Mouse (Mus musculus) macrophage (primary cell): ENCODE results near the gene Ppp1r9a. TPM values are rescaled to one million over a fixed set of nuclear protein-coding genes. Genes with fewer than 3 reads are reported as not detected.

Experiments used
- H3K27ac ChIP-seq: fragments of 350-480 bp; formaldehyde crosslinking; 2 replicates; pipeline ENCODE4 v1.9.0; 2021
- H3K36me3 ChIP-seq: fragments of 350-480 bp; formaldehyde crosslinking; 2 replicates; pipeline ENCODE4 v1.9.0; 2021; ENCODE audit errors: inconsistent target
- H3K4me3 ChIP-seq: fragments of 350-480 bp; formaldehyde crosslinking; 2 replicates; pipeline ENCODE4 v1.9.0; 2021; ENCODE audit errors: inconsistent target
- H3K79me2 ChIP-seq: fragments of 350-480 bp; formaldehyde crosslinking; 2 replicates; pipeline ENCODE4 v1.9.0; 2021; ENCODE audit errors: inconsistent target
- WGBS: methylation state at CpG from one replicate; pipeline ENCODE4 v1.1.7; 2026; ENCODE audit warnings: inconsistent platforms; ENCODE audit not compliant: missing documents; 5-methylcytosine and 5-hydroxymethylcytosine counted together
- polyA plus RNA-seq: library from polyadenylated mRNA; stranded (reverse); fragments of 250-400 nt; gene quantifications from 3 replicates; pipeline ENCODE4 v1.2.4, GENCODE M21; 2018; ENCODE audit warnings: inconsistent platforms

The Ppp1r9a gene
- polyA plus RNA-seq, 1 experiment from 2014 or later = 3.4 TPM

GRCm38 (mm10) chr6:5080094-5080493 lies 177.4 kb downstream of the Ppp1r9a start:
- no peak overlapping the region for H3K4me3 ChIP-seq
- H3K36me3 ChIP-seq = no peaks in the 10 kb centered on the region
- H3K79me2 ChIP-seq = no peaks in the 10 kb centered on the region
- 99% methylated on average over 5 of the region's 5 CpGs for WGBS
- no peak overlapping the region for H3K27ac ChIP-seq

DNA sequence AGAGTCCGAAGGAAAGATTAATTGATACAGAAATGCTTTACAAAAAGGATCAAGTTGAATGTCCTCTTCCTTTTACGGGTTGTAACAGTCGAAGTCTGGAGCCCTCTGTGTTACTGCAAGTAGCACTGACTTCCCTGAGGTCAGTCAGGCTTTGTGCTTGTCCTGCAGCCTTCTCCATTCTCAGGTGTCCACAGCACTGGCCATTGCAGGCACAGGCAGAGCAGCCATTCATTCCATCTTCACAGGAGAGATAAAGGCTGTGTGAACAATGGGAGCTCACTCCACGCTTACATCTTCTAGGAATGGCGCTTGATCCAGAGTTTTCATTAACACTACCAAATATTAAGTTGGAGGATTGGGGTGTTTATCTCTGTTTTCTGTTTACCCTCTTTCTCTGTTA lies 177.8 kb downstream of the Ppp1r9a start:
- 86% methylated on average over 5 of the region's 5 CpGs for WGBS
- Histone ChIP-seq H3K36me3 (no peaks in the 10 kb centered on the region), H3K79me2 (no peaks in the 10 kb centered on the region), H3K4me3 (no peak overlapping the region), H3K27ac (no peak overlapping the region)

GRCm38 (mm10) chr6:5081099-5081498 lies 178.4 kb downstream of the Ppp1r9a start:
- H3K27ac ChIP-seq = no peak overlapping the region
- WGBS = 19% methylated on average over 8 of the region's 8 CpGs
- no peak overlapping the region for H3K4me3 ChIP-seq
- H3K36me3 ChIP-seq = no peaks in the 10 kb centered on the region
- H3K79me2 ChIP-seq = no peaks in the 10 kb centered on the region

DNA sequence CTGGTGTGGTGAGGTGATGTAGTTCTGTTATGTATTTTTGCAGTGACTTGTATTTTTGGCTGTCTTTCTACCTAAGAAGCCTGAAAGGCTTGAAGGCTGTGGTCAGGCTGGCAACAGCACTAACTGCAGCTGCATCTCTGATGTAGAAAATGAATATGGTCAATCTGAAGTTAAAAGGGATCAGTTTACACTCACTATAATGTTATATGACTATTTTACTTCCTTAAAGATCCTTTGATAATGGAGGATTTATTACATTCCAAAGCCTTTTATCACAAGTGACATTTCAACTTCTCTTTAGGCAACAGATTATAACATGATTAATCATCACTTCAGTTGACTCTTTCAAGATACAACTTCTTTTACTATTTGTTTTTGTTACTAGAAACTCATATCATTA lies 179.4 kb downstream of the Ppp1r9a start:
- H3K36me3 ChIP-seq = no peaks in the 10 kb centered on the region
- H3K27ac ChIP-seq = no peak overlapping the region
- no peaks in the 10 kb centered on the region for H3K79me2 ChIP-seq
- H3K4me3 ChIP-seq = no peak overlapping the region

DNA sequence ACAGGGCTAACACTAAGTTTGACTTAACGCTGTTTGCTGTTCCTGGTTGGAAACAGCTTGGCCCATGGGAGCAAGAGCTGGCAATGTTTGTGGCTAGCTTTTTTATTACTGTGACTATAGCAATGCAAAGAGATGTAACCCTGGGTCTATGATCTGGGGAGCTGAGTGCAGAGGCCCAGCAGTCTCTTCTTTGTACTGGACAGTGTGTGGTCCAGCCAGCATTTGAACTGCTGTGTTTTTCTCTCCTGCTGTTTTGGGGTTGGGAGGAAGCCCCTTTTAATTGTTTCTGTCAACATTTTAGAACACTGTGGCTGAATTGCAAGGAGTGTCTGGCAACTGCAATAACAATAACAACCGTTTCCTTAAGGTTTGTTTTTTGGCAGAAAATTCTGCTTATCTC lies 180.0 kb downstream of the Ppp1r9a start:
- Histone ChIP-seq H3K36me3 (no peaks in the 10 kb centered on the region), H3K4me3 (no peak overlapping the region), H3K27ac (no peak overlapping the region), H3K79me2 (no peaks in the 10 kb centered on the region)
- WGBS = 89% methylated on average over 2 of the region's 2 CpGs

DNA sequence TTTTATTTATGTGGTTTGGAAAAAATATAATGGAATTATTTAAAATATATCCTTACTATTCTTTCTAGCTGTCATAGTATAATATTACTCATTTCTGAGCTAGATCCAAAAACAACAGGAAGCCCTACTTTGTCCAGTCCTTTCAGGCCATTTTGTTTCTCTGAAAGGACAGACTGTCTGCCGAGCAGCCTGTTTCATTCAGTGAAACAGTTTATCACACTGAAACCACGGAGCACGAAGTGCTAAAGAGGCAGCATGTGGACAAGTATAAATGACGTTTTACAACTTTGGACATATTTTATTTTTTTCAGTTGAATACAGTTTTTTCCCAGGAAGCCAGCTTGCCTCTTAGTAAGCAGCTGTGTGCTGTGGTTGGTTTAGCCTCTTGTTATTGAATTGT lies 181.2 kb downstream of the Ppp1r9a start:
- H3K36me3 ChIP-seq = no peaks in the 10 kb centered on the region
- no peak overlapping the region for H3K27ac ChIP-seq
- WGBS = 53% methylated on average over 4 of the region's 4 CpGs
- no peaks in the 10 kb centered on the region for H3K79me2 ChIP-seq
- H3K4me3 ChIP-seq = no peak overlapping the region

DNA sequence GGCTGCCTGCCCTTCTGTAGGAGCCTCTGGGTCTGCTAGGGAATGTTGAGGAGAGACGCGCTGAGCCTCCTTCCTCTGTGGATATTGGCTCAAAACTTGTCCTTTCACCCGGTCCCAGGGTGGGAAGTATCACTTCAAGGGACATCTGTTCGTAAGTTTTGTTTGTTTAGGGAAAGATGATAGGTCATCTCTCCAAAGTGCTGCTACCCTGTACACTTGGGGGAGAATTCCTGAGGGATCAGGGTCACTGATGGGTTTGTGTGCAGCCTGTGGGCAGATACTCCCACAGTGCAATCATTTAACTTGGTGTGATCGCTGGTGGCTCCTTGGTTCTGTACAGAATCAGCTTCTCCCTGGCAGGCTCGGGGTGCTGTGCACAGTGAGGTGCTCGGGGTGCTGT lies 189.2 kb downstream of the Ppp1r9a start:
- H3K36me3 ChIP-seq = no peaks in the 10 kb centered on the region
- no peak overlapping the region for H3K4me3 ChIP-seq
- no peak overlapping the region for H3K27ac ChIP-seq
- 94% methylated on average over 7 of the region's 7 CpGs for WGBS
- H3K79me2 ChIP-seq = no peaks in the 10 kb centered on the region

GRCm38 (mm10) chr6:5092795-5093194 lies 190.1 kb downstream of the Ppp1r9a start:
- 40% methylated on average over 4 of the region's 4 CpGs for WGBS
- Histone ChIP-seq H3K4me3 (no peak overlapping the region), H3K27ac (peak overlapping the region; percentile 97), H3K79me2 (no peaks in the 10 kb centered on the region), H3K36me3 (no peaks in the 10 kb centered on the region)

DNA sequence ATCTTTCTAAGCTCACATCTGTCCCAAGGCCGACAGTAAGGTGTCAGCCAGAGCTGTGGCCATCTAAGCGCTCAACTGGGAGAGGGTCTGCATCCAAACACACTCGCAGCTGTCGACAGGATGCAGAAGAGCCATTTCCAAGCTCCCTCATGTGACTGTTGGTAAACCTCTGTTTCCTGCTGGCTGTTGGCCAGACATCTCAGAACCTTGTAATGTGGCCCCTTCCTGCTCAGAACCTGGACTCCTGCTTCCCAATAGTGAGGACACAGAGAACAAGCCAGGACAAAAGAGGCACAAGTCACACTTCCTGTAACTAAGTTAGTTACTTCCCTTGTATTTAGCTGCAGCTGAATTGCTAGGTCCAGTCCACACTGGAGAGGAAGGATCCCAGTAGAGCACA lies 190.8 kb downstream of the Ppp1r9a start:
- Histone ChIP-seq H3K27ac (peak overlapping the region; percentile 97), H3K36me3 (no peaks in the 10 kb centered on the region), H3K79me2 (no peaks in the 10 kb centered on the region), H3K4me3 (no peak overlapping the region)
- WGBS = 2% methylated on average over 4 of the region's 4 CpGs

DNA sequence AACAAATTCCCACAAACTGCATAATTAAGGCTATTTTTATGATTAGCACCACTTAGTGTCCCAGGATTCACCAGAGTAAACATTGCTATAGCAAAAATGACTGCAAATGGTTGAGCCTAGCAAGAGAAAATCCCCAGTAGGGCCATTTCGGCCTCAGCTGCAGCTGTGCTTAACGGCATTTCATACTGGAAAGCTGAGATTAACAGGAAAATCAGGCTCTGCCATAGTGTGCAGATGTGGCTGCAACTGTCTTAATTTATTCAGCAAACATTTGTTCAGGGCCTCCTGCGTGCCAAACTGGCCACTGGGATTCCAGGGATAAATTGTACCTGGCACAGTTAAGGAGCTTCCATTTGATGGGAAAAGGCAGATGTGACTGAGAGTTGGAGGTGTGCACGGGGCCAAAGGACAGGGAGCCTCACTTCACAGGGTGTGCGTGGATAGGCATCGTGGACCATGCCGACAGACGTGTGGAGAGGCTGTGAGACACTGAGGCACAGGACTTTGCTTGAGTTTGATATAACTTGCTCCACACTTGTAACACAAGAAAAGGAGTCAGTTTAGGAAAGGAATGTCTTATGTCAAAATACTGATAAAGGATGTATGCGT lies 192.8 kb downstream of the Ppp1r9a start:
- Histone ChIP-seq H3K27ac (no peak overlapping the region), H3K4me3 (no peak overlapping the region)
- 97% methylated on average over 9 of the region's 9 CpGs for WGBS

DNA sequence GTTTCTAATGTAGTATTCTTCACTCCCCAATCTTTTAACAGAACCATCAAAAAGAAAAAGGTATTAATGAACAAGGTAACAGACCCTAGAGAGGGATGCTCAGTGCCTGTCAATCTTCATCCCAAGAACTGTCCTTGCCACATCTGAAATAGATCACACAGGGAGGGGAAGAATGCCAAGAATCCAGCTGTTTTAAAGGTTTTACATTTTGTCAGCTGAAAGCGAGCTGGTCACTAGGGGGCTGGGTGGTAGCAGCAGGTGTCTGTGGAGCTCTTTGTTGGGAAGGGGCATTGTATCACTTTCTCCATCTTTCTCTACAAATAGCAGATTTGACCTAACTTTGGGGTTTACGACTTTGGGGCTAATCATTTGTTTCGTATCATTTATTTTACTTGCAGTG lies 194.6 kb downstream of the Ppp1r9a start:
- Histone ChIP-seq H3K36me3 (no peaks in the 10 kb centered on the region), H3K79me2 (no peaks in the 10 kb centered on the region), H3K4me3 (no peak overlapping the region), H3K27ac (no peak overlapping the region)
- WGBS = 96% methylated on average over 3 of the region's 3 CpGs

More for the DNA sequence above, 192.8 kb downstream of the Ppp1r9a start:
- no peaks in the 10 kb centered on the region for H3K36me3 ChIP-seq
- no peaks in the 10 kb centered on the region for H3K79me2 ChIP-seq

DNA sequence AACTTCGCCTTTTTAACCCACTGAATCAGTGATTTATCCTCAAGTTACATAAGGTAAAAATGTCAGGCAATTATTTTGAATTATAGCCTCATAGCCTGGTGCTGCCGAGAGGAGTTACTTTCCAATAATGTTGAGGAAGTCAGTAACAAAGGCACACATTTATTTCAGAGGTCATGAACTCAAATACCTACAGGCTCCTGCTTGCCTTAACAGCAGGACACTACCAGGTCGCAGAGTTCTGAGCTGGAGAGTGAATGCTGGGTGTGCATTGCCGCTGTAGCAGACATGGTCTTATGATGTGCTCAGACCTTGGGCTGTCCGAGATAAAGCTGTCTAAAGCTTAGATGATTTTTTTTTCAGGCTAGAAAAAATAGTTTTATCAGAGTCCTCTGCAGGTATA lies 196.6 kb downstream of the Ppp1r9a start:
- Histone ChIP-seq H3K79me2 (no peaks in the 10 kb centered on the region), H3K36me3 (no peaks in the 10 kb centered on the region), H3K27ac (no peak overlapping the region), H3K4me3 (no peak overlapping the region)
- 86% methylated on average over 5 of the region's 5 CpGs for WGBS

GRCm38 (mm10) chr6:5099842-5100241 lies 197.1 kb downstream of the Ppp1r9a start:
- Histone ChIP-seq H3K79me2 (no peaks in the 10 kb centered on the region), H3K36me3 (no peaks in the 10 kb centered on the region), H3K4me3 (no peak overlapping the region), H3K27ac (no peak overlapping the region)
- WGBS = 93% methylated on average over 8 of the region's 8 CpGs

GRCm38 (mm10) chr6:5100347-5100746 lies 197.6 kb downstream of the Ppp1r9a start:
- WGBS = 97% methylated on average over 10 of the region's 10 CpGs
- Histone ChIP-seq H3K27ac (no peak overlapping the region), H3K4me3 (no peak overlapping the region), H3K79me2 (no peaks in the 10 kb centered on the region), H3K36me3 (no peaks in the 10 kb centered on the region)

GRCm38 (mm10) chr6:5102741-5103140 lies 200.0 kb downstream of the Ppp1r9a start:
- H3K36me3 ChIP-seq = no peaks in the 10 kb centered on the region
- no peak overlapping the region for H3K27ac ChIP-seq
- H3K4me3 ChIP-seq = no peak overlapping the region
- H3K79me2 ChIP-seq = no peaks in the 10 kb centered on the region
- 77% methylated on average over 2 of the region's 2 CpGs for WGBS

DNA sequence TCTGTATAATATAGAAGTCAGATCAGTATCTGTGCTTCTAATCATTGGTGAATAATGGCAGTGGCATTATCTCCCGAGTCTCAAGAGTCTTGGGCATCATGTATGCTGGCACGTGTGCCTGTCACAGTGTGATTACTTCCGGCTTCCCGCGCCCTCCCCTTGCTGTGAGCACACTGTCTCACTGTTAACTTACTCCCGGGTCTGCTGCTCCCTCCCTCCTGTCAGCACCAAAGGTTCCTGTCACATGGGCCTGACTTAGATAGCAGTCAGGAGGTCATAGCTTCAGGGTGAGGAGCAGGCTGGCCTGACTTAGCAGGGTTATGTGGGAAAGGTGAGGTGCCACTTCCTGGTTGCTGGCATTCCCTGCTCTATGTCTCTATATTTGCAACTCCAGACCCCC lies 201.1 kb downstream of the Ppp1r9a start:
- WGBS = 14% methylated on average over 6 of the region's 6 CpGs
- Histone ChIP-seq H3K4me3 (no peak overlapping the region), H3K79me2 (no peaks in the 10 kb centered on the region)

More for the DNA sequence above, 201.1 kb downstream of the Ppp1r9a start:
- Histone ChIP-seq H3K36me3 (no peaks in the 10 kb centered on the region), H3K27ac (peak overlapping the region; percentile 4; the same call in 1 of the 2 replicates)
